Mouse (Mus musculus) CH12F3 (cell line): Measurements from ENCODE around the gene Olfr815.
"Not testable (repeated sequence)": the region's sequence is repeated elsewhere in the genome, so short reads cannot be mapped to it uniquely, and the experiment has no call there.

Source experiments
- in situ Hi-C: fragments of 300-500 bp; cut with MboI; formaldehyde crosslinking; loops from 2 replicates; pipeline ENCODE4 v1.14.3; 2020; ENCODE audit warnings: low sequenced_read_pairs

Gene Olfr815

DNA sequence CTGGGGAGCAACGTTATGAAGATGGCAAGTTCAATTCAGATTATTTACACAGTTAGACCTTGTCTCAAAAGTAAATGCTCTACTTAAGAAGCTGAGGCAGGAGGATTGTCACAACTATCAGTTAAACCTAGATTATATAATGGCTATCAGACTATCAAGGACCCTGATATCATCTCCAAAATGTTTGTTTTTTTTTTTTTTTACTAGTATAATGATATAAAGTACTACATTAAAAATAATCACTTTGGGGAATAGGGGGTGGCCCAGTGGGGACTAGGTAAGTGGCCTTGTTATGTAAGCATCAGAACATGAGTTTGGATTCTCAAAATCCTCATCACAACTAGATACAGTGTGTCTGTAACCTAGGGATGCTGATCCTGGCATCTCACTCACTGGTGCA lies at the start of gene Olfr815:
Gene Olfr815, minus strand, starts transcription at position 101 of the 400 bp plus-strand sequence.
- in situ Hi-C loops: not testable (repeated sequence)

DNA sequence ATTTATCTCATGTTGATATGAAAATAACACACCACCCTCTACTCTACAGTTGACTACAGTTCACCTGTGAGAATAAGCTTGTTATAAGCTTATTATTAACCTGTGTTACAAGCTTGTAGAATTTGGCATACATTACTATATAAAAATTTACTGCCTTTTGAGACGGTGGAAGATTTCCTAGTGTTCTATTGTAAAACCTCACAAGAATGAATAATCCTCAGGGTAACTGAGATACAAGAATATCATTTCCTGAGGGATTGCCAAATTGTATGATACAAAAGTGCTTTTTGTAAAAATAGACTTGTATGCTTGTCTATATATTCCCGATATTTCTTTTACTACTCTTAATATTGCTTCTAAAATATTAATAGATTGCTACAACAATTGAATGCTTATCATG lies 43.3 kb upstream of the Olfr815 start, which contains the start of gene Olfr818:
Gene Olfr818, minus strand, starts transcription at position 101 of the 400 bp plus-strand sequence.
- in situ Hi-C loops: no loop called here

DNA sequence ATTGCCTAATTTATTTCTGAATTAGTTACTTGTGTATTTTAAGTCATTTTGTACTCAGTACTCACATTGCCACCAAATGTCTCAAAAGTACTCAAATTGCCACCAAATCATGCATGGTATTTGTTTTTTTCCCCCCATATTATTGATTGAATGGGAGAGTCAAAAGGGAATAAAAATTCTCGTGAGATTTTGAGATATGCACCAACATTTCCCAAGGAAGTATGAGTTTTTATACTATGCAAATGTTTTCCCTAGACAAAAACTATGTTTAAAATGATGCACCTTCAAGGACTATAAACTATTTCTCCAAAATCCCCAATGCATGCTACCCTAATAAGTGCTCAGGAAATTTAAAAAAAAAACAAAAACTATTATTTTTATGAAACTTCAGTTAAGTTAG lies 9.8 kb upstream of the Olfr815 start, which contains the start of gene Olfr816:
Gene Olfr816, minus strand, starts transcription at position 101 of the 400 bp plus-strand sequence.
- in situ Hi-C loops: no loop called here

DNA sequence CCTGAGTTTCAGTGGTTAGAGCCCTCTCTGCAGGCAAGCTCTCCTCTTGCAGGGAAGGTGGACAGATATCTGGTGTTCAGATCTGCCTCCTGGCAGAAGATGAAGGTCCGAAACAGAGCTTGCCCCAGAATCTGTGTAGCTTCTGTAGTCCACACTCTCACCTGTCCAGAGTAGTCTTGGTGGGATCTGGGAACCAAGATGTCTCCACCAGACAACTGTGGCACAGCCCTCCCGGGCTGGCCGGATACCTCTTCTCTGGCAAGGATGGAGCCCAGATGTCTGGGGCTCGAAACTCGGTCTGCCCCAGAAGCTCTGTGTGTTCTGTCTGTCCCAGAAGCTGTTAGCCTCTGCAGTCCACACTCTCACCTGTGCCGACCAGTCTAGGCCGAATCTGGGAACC lies 19.7 kb downstream of the Olfr815 start:
- in situ Hi-C loops: no loop called here

DNA sequence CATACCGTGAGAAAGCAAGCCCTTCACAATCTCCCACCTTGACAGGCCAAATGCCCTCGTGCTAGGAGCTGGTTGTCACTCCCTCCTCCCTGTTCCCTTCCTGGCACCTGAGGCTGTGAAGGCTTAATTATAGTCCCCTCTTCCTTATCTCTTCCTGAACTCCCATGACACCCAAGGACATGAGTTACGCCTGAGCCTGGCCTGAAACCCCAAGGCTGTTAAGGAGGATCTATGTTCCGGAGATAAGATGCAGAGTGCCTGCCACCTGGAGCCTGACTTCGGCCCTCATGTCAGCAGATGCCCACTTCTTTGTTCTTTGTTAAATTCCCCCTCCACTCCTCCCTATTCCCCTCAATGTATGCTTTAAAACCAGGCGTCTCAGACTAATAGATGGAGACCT lies 20.2 kb downstream of the Olfr815 start:
- in situ Hi-C loops: not testable (repeated sequence)

DNA sequence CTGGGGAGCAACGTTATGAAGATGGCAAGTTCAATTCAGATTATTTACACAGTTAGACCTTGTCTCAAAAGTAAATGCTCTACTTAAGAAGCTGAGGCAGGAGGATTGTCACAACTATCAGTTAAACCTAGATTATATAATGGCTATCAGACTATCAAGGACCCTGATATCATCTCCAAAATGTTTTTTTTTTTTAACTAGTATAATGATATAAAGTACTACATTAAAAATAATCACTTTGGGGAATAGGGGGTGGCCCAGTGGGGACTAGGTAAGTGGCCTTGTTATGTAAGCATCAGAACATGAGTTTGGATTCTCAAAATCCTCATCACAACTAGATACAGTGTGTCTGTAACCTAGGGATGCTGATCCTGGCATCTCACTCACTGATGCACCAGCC lies 25.9 kb downstream of the Olfr815 start, which contains the start of gene Olfr814:
Gene Olfr814, minus strand, starts transcription at position 101 of the 400 bp plus-strand sequence.
- in situ Hi-C loops: not testable (repeated sequence)

DNA sequence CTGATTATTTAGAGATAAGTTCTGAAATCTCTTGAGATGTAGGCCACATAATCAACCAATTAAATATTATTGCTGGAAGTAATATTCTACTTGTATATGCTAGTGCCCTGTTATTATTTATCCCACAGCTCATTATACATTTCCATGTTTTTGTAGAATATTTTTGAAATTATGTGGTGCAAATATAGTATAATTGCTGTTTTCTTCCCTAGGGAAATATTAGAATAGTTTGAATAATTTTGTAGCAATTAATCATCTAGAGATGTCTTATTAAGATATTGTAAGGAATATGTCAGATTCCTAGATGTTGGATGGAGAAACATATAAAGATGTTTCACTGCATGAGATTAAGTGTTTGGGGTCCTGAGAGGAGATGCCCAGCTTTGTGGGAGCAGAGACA lies 50.6 kb downstream of the Olfr815 start, which contains the start of gene Olfr813:
Gene Olfr813, plus strand, starts transcription at position 301 of the 400 bp plus-strand sequence.
- in situ Hi-C loops: no loop called here
